Mouse (Mus musculus): ENCODE measurements around the gene Wipf3.

Wipf3 gene

GRCm38 (mm10) chr6:54478646-54479324 lies 49.4 kb downstream of the Wipf3 start:
- peak; percentile 66 for DNase-seq

DNA sequence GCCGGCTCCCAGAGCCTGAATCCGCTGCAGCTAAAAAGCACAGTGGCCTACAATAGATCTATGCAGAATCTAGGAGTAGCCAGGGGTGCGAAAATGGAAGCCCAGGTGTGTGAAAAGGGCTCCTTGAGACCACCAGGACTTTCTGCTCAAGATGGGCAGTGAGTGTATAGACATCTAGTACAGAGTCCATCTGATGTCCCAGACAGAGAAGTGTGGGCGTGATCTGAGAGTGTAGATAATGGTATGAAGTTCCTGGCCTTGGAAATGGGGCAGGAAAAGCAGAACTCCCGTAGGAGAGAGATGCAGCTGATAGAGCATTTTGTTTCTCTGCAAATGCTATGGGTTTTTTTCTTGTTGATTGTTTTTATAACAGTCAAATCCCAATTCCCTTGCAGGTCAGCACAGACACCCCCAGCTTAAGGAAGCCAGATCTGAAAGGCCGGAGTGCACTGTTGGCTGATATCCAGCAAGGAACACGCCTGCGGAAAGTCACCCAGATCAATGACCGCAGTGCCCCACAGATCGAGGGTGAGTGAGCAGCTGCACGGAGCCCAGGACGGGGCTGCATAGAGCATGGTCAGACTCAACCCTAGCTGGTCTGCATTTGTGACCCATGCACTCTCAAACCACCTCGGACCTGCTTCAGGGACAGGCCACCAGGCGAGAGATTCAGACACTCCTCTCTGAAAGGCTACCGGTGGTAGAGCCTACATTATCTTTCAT lies 52.1 kb downstream of the Wipf3 start:
- DNase-seq: no peak

DNA sequence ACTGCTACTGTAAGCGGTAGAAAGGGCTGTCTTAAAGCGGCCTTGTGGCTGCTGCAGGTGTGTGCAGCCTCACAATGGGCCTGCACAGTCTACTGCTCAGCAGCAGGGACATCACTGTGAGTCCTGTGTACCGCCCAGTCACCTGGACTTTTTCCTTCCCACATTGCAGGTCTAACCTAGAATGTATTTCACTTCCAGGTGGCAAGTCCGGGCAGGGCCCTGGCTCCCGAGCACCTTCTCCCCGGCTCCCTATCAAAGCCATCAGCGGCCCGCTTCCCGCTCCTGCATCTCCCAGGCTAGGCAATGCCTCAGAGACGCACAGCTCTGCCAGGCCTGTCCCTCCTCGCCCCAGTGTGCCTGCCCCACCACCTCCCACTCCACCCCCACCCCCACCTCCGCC lies 55.6 kb downstream of the Wipf3 start:
- DNase-seq: no peak

DNA sequence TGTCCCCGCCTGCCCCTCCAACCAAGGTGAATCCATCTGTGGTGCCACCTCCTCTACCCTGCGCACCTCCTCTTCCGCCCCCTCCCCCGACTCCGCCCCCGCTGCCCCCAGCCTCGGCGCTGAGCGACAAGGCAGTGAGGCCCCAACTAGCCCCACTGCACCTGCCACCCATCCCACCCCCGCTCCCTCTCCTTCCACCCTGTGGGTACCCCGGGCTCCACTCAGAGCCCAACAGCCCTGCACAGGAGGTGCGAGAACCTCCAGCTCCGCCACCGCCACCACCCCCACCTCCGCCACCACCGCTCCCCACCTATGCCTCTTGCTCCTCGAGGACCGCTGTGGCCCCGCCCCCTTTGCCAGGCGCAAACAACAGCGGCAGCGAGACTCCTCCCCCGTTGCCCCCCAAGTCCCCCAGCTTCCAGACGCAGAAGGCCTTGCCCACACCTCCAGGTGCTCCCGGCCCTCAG lies 56.1 kb downstream of the Wipf3 start:
- no peak for DNase-seq

DNA sequence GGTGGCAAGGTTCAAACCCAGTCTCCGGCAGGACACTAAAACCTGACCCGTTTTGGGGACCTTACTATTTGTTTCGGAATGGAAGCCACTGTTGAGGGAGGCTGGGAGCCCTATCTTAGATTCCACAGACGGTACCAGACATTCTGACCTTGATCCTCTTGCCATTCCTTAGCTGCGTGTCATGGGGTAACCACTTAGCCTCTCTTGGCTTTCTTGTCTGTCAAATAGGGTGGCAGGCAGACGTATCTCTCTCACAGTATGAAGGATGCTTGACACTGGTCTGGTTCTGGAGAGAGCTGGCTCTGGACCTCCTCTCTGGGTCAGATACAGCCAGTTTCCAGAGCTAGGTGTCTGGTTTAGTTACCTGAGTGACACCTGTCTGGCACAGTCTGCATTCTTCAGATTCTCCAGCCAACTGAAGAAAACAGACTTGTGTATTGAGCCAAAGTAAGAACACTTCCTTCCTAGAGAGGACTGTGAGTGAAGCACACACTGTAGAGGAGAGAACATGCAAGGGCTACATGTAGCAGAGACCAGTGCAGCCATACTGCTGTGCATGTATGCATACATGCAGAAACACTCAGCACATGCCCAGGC lies 56.7 kb downstream of the Wipf3 start:
- peak; percentile 27 for DNase-seq

DNA sequence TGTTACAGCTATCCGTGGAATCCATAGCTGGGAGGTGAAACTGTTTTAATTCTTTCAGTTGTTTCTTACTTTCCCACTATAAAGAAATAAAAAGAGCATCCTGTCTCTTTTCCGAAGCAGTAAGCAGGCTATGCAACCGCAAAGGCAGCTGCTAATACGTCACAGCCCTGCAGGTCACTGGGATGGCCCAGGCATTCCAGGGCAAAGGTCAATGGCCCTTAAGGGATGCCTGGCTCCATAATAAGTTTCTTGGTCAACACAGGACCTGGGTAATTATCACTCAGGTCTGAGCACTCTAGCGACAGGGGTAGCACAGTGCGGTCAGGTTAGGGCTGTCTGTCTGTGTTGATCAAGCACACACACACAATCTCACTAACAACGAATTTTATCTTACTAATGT lies 61.7 kb downstream of the Wipf3 start:
- DNase-seq: peak; percentile 30

- DNase-seq: no peak
These were observed 64.7 kb downstream of the Wipf3 start for GRCm38 (mm10) chr6:54494097-54494496.

- no peak for DNase-seq
These were observed 65.4 kb downstream of the Wipf3 start for GRCm38 (mm10) chr6:54494612-54495398.

- DNase-seq: no peak
These were observed 66.8 kb downstream of the Wipf3 start for GRCm38 (mm10) chr6:54496214-54496613.

- peak; percentile 87 for DNase-seq
These were observed 73.3 kb downstream of the Wipf3 start for GRCm38 (mm10) chr6:54502661-54503115.

DNA sequence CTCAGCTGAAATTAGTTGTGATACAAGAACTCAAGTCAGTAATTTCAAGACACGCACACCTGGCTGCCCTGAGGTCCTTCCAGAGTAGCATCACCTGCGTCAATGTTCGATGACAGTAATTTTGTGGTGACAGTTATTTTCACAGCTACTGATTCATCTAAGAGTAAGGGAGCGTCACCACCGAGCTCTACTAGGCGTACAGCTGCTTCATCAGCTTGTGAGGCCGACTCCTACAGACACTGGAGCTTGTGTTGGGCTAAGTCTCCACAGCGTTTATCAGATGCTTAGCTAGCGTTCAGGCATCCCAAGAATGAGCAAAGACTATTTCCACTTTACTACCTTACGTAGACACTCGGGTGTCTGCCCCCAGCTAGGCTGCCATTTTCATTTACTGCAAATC lies 76.9 kb downstream of the Wipf3 start:
- DNase-seq: no peak

DNA sequence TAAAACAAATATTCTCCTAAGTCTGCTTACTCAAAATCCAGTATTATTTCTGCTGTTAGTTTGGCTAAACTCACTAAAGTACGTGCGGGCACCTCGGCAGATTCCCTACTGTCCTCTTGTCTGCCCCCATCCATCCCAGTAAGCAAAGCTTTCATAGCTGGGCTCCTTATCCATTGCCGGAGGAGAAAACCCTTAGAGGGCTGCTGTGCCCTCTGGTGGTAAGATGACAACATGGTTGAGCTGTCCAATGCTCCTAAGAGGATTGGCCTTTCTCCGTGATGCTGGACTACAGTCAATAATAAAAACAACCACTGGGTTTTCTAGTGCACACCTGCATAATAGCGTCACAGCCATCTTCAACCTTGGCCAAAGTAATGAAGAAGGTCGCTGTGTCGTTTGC lies 77.6 kb downstream of the Wipf3 start:
- peak; percentile 75 for DNase-seq

GRCm38 (mm10) chr6:54507808-54508207 lies 78.4 kb downstream of the Wipf3 start:
- no peak for DNase-seq

GRCm38 (mm10) chr6:54508256-54508793 lies 78.9 kb downstream of the Wipf3 start:
- no peak for DNase-seq

GRCm38 (mm10) chr6:54509264-54509663 lies 79.9 kb downstream of the Wipf3 start:
- DNase-seq: no peak

- DNase-seq: no peak
These were observed 82.9 kb downstream of the Wipf3 start for GRCm38 (mm10) chr6:54512256-54512655.

DNA sequence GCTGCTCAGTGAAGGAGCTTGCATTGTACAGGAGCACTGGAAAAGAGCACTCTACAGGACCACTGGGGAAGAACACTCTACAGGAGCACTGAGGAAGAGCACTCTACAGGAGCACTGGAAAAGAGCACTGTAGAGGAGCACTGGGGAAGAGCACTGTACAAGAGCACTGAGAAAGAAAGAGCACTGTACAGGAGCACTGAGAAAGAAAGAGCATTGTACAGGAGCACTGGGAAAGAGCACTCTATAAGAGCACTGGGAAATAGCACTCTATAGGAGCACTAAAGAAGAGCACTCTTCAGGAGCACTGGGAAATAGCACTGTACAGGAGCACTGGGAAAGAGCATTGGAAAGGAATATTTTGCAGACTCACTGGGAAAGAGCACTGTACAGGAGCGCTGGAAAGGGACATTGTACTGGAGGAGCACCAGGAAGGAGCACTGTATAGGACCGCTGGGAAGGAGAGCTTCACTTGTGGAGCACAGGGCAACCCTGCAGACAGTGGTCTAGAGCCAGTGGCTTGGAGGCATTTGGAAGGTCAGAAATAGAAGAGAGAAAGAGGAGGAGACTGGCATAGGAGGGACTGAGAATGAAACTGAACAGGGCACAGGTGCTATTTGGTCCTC lies 87.2 kb downstream of the Wipf3 start:
- DNase-seq: no peak

DNA sequence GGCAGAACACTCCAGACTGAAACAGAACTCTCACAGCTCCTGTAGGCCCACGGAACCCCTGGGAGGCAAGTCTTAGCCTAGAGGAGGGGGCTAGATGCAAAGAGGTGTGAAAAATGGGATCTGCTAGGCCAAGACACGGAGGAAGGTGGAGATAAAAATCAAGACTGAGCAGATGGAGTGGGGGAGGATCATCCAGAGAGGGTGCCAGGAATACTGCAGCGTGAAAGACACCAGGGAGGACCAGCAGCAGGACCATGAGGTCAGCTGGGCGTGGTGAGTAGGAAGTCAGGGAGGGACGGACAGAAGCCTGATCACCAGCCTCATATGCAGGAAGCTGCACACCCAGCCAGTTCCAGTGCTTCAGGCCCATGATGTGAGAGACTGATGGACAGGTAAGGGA lies 89.4 kb downstream of the Wipf3 start:
- DNase-seq: no peak

GRCm38 (mm10) chr6:54528666-54529065 lies 99.3 kb downstream of the Wipf3 start:
- DNase-seq: no peak

- no peak for DNase-seq
These were observed 100.8 kb downstream of the Wipf3 start for GRCm38 (mm10) chr6:54530182-54530581.

DNA sequence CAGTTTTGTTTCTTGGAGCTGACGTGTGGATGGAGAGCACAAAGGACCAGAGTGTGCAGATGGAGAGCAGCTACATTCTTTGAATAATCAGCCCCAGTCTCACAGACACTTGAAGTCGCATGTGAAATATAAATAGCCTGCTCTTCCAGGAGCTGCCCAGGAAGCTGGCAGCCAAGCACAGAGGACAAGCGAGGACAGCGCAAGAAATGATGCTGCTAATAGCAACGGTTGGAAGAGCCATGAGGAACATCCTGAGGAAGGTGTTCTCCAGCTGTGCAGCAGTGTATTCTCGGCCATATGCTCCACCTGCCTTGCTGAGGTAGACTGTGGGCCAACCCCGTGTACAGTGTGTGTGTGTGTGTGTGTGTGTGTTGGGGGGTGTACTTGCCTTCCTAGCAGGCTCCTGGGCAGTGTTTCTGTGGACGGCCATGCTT lies 101.7 kb downstream of the Wipf3 start:
- DNase-seq: peak; percentile 22

- DNase-seq: no peak
These were observed 106.1 kb downstream of the Wipf3 start for GRCm38 (mm10) chr6:54535485-54535884.
